Mouse (Mus musculus): ENCODE measurements around the gene Olfr1310.
"Not testable (repeated sequence)": the region's sequence is repeated elsewhere in the genome, so short reads cannot be mapped to it uniquely, and the experiment has no call there.

Gene Olfr1310

DNA sequence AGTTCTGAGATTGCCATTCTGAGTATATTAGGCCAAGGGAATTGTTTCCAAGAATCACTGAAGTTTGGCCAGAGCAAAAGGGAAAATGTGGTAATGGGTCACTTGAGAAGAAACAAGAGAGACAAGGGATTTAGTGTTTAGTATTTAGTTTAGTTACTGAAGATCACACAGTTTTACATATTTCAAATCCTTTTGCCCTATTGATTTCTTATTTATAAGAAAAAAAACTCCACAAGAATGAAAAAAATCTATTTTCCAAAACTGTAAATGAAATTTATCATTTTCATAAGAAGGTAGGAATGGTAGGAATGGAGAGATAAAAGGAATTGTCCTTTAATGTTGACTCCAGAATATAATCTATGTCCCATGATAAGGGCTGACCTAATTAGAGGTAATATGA is at the start of gene Olfr1310:
Gene Olfr1310 (minus strand): TSS at position 101 of the 400 bp plus-strand sequence.
- DNase-seq: no peak

- no peak for DNase-seq
These were observed 37.6 kb upstream of the Olfr1310 start, which contains the start of gene Olfr1312 for GRCm38 (mm10) chr2:112050138-112050537. Gene Olfr1312, minus strand, starts transcription at chr2:112050238.

- DNase-seq: not testable (repeated sequence)
These were observed 14.5 kb upstream of the Olfr1310 start for GRCm38 (mm10) chr2:112026971-112027370.

DNA sequence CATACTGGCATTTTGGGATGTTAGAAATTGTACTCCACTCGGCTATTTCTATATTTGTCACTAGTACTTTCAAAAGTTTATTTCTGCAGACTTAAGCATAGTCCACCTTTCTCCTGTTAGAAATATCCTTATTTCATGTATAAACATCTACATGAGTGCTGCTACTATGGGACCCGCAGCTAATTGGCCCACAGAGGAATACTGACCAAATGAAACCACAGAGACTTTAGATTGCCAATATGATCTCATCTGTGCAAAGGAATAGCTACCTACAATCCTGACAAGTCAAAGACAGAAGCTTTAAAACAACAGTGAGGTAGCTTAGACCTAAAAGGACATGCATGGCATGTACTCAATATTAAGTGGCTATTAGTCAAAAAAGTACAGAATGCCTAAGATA is 11.8 kb upstream of the Olfr1310 start, which contains the start of gene Olfr1311:
Gene Olfr1311 (minus strand): TSS at position 101 of the 400 bp plus-strand sequence.
- no peak for DNase-seq

DNA sequence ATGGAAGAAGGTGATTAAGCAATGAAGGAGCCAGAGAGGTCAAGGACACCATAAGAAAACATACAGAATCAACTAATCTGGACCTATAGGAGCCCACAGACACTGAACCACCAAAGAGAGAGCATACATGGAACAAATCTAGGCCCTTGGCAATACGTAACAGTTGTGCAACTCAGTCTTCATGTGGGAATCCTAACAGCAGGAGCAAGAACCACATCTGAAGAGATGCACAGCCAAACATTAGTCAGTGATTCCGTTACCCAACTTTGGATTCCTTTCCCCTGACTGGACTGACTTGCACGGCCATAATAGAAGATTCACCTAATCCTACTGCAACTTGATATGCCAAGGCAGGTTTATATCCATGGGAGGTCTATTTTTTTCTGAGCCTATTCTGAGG is 2.4 kb upstream of the Olfr1310 start:
- DNase-seq: no peak

DNA sequence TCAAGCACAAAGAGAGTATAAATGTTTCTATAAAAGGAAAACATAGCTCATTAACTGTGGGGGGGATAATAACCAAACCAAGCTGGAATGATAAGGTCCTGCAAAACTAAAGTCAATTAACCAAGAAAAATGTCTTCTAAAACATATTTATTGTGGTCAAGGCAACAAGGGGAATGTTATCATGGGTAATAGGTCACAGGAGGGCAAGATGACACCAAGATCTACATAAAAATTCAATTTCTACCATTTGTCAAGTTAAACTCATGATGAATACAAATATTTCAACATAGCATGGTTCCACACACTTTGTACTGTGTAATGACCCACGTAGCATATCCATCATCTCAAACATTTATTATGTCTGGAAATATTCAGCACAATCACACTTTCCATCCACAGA is 22.3 kb downstream of the Olfr1310 start, which contains the start of gene Olfr1309:
Gene Olfr1309 (minus strand): TSS at position 101 of the 400 bp plus-strand sequence.
- no peak for DNase-seq

DNA sequence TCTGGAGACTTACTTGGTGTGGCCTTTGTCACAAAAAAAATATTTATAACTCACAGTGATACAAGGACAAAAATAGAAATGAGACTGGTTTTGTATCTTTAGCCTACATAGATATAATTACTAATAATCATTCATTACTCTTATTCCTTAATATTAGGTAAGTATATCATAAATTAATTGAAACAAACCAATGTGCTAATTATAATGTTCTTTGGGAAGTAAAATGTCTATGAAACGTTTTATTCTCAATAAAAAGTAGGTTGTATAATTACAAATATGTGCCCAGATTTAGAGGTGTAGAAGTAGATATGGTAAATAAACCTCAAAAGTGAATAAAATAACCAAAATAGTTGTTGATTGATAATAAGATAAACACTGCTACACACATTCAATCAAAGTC is 47.7 kb downstream of the Olfr1310 start, which contains the start of gene Olfr1308:
Gene Olfr1308 (minus strand): TSS at position 101 of the 400 bp plus-strand sequence.
- DNase-seq: no peak

All from right cerebral cortex, postnatal 25 days (tissue).